Mouse (Mus musculus) CD4-positive, CD25-positive, alpha-beta regulatory T cell (primary cell): ENCODE data around the gene Hebp1. TPM values are rescaled to one million over a fixed set of nuclear protein-coding genes. Genes with fewer than 3 reads are reported as not detected.

Source experiments
- polyA plus RNA-seq: library from polyadenylated mRNA; unstranded; fragments of 100-300 nt; shearing (Covaris generic); gene quantifications from one replicate; pipeline ENCODE4 v1.2.1, GENCODE M21; 2017

Gene Hebp1
- polyA plus RNA-seq, result 0.17 TPM

DNA sequence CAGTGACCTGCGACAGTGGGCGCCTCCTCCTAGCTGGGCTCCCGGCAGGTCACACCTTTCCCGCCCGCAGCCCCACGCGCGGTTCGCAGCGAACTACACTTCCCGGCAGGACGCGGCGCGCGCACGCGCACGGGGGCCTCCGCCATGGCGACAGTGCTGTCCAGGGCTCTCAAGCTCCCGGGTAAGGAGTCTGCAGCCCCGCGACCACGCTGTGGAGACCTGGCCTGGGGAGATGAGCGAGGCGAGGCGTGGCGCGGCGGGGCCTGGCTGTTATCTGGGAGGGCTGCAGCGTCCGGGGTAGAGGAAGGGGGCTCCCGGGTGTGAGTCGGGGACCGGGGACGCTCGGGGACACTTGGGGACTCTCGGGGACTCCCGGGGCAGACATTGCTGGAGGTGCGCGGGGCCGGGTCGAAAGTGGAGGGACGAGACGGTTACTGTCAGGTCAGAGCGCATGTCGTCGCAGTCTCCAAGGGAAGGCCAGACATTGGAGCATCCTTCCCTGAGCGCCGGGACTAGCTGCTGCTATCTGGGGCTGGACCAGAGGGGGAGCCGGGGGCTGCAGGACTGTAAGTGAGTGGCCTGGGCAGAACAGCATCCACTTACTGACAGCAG is at the start of gene Hebp1, which contains the start of gene Fam234b:
Gene Hebp1, minus strand, starts transcription at position 102 of the 612 bp plus-strand sequence.
Gene Fam234b, plus strand, starts transcription at position 57 of the 612 bp plus-strand sequence.

DNA sequence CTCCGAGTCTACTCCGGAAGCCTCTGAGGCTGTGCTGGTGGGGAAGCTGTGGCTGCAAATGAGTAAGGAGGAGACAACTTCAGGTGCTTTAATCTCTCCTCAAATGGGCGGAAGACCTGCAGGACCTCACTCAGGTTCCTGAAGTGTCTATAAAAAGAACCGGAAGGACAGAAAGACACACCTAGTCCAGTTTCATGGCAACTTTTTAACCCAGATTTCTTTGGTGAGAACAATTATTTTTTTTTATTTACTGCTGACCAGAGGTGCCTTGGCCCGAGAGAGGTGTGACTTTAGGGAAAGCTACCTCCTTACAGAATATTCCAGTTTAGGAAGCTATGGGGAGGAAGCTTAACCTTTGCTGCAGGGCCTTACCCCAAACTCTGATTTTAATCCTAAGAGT is 79.6 kb downstream of the Hebp1 start, which contains the start of gene Gprc5d:
Gene Gprc5d, minus strand, starts transcription at position 101 of the 400 bp plus-strand sequence.

Other genes with a start within 250 kb of the Hebp1 start
- 0.28 TPM for gene Apold1, start 216.3 kb downstream of the Hebp1 start, polyA plus RNA-seq
- 146 TPM for gene Ddx47, start 186.4 kb downstream of the Hebp1 start, polyA plus RNA-seq
- gene Gprc5a, start 132.4 kb downstream of the Hebp1 start, polyA plus RNA-seq, result 0.34 TPM
- gene Gprc5d, start 79.7 kb downstream of the Hebp1 start, polyA plus RNA-seq, result not detected
- gene Fam234b, start within 50 bp of the Hebp1 start, polyA plus RNA-seq, result 20.5 TPM
- not detected for gene Gsg1, start 56.3 kb upstream of the Hebp1 start, polyA plus RNA-seq
- gene Pbp2, start 112.4 kb upstream of the Hebp1 start, polyA plus RNA-seq, result not detected
- gene Emp1, start 164.5 kb upstream of the Hebp1 start, polyA plus RNA-seq, result 1.2 TPM